In the genomic region with DNA sequence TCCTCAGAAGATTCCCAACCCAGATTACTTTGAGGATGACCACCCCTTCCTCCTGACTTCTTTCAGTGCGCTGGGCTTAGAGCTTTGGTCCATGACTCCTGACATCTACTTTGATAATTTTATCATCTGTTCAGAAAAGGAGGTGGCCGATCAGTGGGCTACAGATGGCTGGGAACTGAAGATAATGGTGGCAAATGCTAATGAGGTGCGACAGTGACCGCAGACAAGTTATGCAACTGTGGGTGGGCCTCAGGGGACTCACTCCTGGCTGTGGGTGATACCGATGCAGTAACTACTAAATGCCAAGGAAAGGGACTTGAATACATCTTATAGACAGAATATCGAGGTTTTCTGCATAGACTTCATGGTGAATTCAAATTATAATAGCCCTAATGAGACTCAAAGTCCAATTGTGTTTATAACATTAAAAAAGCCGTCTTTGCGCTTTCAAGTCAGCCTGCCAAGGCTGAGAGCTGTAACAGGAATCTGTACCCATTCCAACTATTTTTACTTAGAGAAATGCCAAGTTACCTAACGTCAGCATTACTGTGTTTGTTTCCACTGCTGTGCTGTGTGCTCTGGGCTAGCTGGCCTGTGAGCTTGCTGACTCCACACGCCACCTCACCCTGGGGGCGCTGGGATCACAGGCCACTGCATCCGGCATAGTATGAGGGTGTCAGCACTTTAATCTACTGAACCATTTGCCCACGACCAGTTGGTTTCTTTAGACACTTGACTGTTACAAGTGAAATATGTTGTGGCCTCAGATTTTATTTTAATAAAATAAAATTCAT, we compare ENCODE assay signal across 11 mouse cellular contexts. TPM values are rescaled to one million over a fixed set of nuclear protein-coding genes. Genes with fewer than 3 reads are reported as not detected.
DNase-seq lines count a peak whose midpoint lies in the region; ATAC-seq and TF ChIP-seq lines count a peak whose summit lies in the region.
"Had no signal": no experiment of that assay in that cellular context is flagged by ENCODE, and none has a peak within 500 bp of the region (broad histone marks: within the 10 kb centered on the region; RNA-seq: fewer than 3 reads in every experiment).

No protein-coding gene starts in this region.

- ATAC-seq in megakaryocyte progenitor cell, adult 5-6 weeks (replicated peaks; ENCODE audit: poor library complexity): peak; percentile 96
- ATAC-seq in forebrain, postnatal 0 days: no peak
- ATAC-seq in hindbrain, embryonic 13.5 days (ENCODE audit: low FRiP score): no peak

- TF ChIP-seq CTCF in forebrain, postnatal 0 days (IDR thresholded peaks at IDR 0.05; ENCODE audit: low read depth): no peak

- H3K4me2 ChIP-seq in forebrain, postnatal 0 days (ENCODE audit: low read depth): no peak overlapping the region
- H3K4me2 ChIP-seq in hindbrain, embryonic 13.5 days: no peak overlapping the region
- H3K4me2 ChIP-seq: lung, embryonic 14.5 days had no signal

- peak overlapping the region; percentile 78 for H3K27ac ChIP-seq in brown adipose tissue, adult 24 weeks (replicated peaks; ENCODE audit: low read depth, low read length)
- no peak overlapping the region for H3K27ac ChIP-seq in forebrain, postnatal 0 days (ENCODE audit: low read depth, low read length)
- no peak overlapping the region for H3K27ac ChIP-seq in hindbrain, embryonic 13.5 days
- H3K27ac ChIP-seq: heart, adult 2 months had no signal

- no peaks in the 10 kb centered on the region; the same call in 1 of the 2 replicates for H3K4me1 ChIP-seq in brown adipose tissue, adult 24 weeks (ENCODE audit: control insufficient read depth, insufficient read depth, insufficient read length, low read length)
- no peaks in the 10 kb centered on the region for H3K4me1 ChIP-seq in forebrain, postnatal 0 days (ENCODE audit: insufficient read depth)
- H3K4me1 ChIP-seq in hindbrain, embryonic 13.5 days (replicated peaks): no peaks in the 10 kb centered on the region

- no peak overlapping the region for H3K9ac ChIP-seq in forebrain, postnatal 0 days
- H3K9ac ChIP-seq in hindbrain, embryonic 13.5 days: no peak overlapping the region
- H3K9ac ChIP-seq: lung, embryonic 14.5 days had no signal

- H3K27me3 ChIP-seq in forebrain, postnatal 0 days (ENCODE audit: insufficient read depth, low read length): no peaks in the 10 kb centered on the region
- H3K27me3 ChIP-seq in hindbrain, embryonic 13.5 days: no peaks in the 10 kb centered on the region

- no peak overlapping the region for H3K4me3 ChIP-seq in brown adipose tissue, adult 24 weeks (ENCODE audit: insufficient read depth, low read depth, low read length)
- no peak overlapping the region for H3K4me3 ChIP-seq in forebrain, postnatal 0 days (ENCODE audit: low read depth, low read length)
- H3K4me3 ChIP-seq in hindbrain, embryonic 13.5 days: no peak overlapping the region
- H3K4me3 ChIP-seq: heart, adult 2 months had no signal

- H3K36me3 ChIP-seq in forebrain, postnatal 0 days (ENCODE audit: insufficient read depth): peaks cover 4% of the 10 kb centered on the region; the same call in 1 of the 2 replicates
- no peaks in the 10 kb centered on the region for H3K36me3 ChIP-seq in hindbrain, embryonic 13.5 days

- WGBS in forebrain, postnatal 0 days: 71% methylated on average over 13 of the region's 13 CpGs
- WGBS in hindbrain, embryonic 13.5 days: 66% methylated on average over 13 of the region's 13 CpGs

- peak; percentile 45 for DNase-seq in layer of hippocampus, adult 9-11 months
- no peak for DNase-seq in layer of hippocampus, adult 11-12 months (ENCODE audit: low spot score)
- DNase-seq in kidney, postnatal 14 days: peak; percentile 42
- DNase-seq in forebrain, postnatal 0 days: no peak
- DNase-seq in thymus, postnatal 14 days: no peak
- DNase-seq: cerebellum, adult 11 months; lung, embryonic 14.5 days had no signal

- no peaks in the 10 kb centered on the region for H3K9me3 ChIP-seq in forebrain, postnatal 0 days (ENCODE audit: low read length)
- no peaks in the 10 kb centered on the region for H3K9me3 ChIP-seq in hindbrain, embryonic 13.5 days

RNA-seq across cellular contexts. Expression of gene Clgn, which starts 33.6 kb away (rescaled TPM):
- polyA plus RNA-seq in brown adipose tissue, adult 24 weeks (2012; ENCODE audit: insufficient read depth, insufficient read length, missing spikeins): not detected in 2 replicates
- total RNA-seq in megakaryocyte progenitor cell, adult 5-6 weeks (2015): 0.05 TPM in 1 of 2 replicates, not detected in the other
- not detected in 2 replicates for total RNA-seq in megakaryocyte progenitor cell, adult 5-6 weeks (2017)
- total RNA-seq in forebrain, postnatal 0 days (2014; rRNA removed): 3.4 and 3.5 TPM in 2 replicates
- 4.6 and 5.7 TPM in 2 replicates for polyA plus RNA-seq in forebrain, postnatal 0 days (2015; fragmentation: Nextera tagmentation; extraction: Ambion mirVana)
- 9.2 and 9.6 TPM in 2 replicates for polyA plus RNA-seq in hindbrain, embryonic 13.5 days (2015; fragmentation: Nextera tagmentation; extraction: Ambion mirVana)
- total RNA-seq: heart, adult 2 months had no signal

RNA-seq across cellular contexts. Expression of gene Scoc, which starts 35.0 kb away (rescaled TPM):
- polyA plus RNA-seq in brown adipose tissue, adult 24 weeks (2012; ENCODE audit: insufficient read depth, insufficient read length, missing spikeins): 136 and 154 TPM in 2 replicates
- 64.4 and 70.9 TPM in 2 replicates for total RNA-seq in megakaryocyte progenitor cell, adult 5-6 weeks (2015)
- total RNA-seq in megakaryocyte progenitor cell, adult 5-6 weeks (2017): 27.9 and 43.9 TPM in 2 replicates
- 404 and 447 TPM in 2 replicates for total RNA-seq in forebrain, postnatal 0 days (2014; rRNA removed)
- polyA plus RNA-seq in forebrain, postnatal 0 days (2015; fragmentation: Nextera tagmentation; extraction: Ambion mirVana): 418 and 475 TPM in 2 replicates
- 226 and 241 TPM in 2 replicates for polyA plus RNA-seq in hindbrain, embryonic 13.5 days (2015; fragmentation: Nextera tagmentation; extraction: Ambion mirVana)

Comparison
In these comparisons a context has a peak if more than half of its experiments do, and no peak if none do; other contexts are left out.
1. DNase-seq: peak in layer of hippocampus, adult 9-11 months (single experiment) and kidney, postnatal 14 days (single experiment); none in layer of hippocampus, adult 11-12 months (single experiment), forebrain, postnatal 0 days (single experiment) and thymus, postnatal 14 days (single experiment).